Mouse (Mus musculus) stomach, postnatal 0 days (tissue): ENCODE results near the gene Cdc27. TPM values are rescaled to one million over a fixed set of nuclear protein-coding genes. Genes with fewer than 3 reads are reported as not detected.

Source experiments
- ATAC-seq: fragments of 200-750 bp; cut with Nextera tagmentation; 2 replicates; pipeline ENCODE4 v1.8.0; 2017; ENCODE audit not compliant: low FRiP score, low TSS enrichment
- DNase-seq: peaks from one replicate; pipeline ENCODE4 v3.0.0-alpha.2; 2016; ENCODE audit warnings: low spot score
- H3K27ac ChIP-seq: fragments of 300-500 bp; sonication (generic); replicated peaks from 2 replicates; pipeline ENCODE4 v1.5.1; 2014; ENCODE audit warnings: mild to moderate bottlenecking, control low read depth
- H3K27me3 ChIP-seq: fragments of 300-500 bp; sonication (generic); 2 replicates; pipeline ENCODE4 v1.6.1; 2014; ENCODE audit warnings: low read length; ENCODE audit not compliant: control insufficient read depth, insufficient read depth
- H3K36me3 ChIP-seq: fragments of 300-500 bp; sonication (generic); 2 replicates; pipeline ENCODE4 v1.6.1; 2014; ENCODE audit warnings: low read length, mixed read lengths; ENCODE audit not compliant: control insufficient read depth, insufficient read depth
- H3K4me1 ChIP-seq: fragments of 300-500 bp; sonication (generic); replicated peaks from 2 replicates; pipeline ENCODE4 v1.6.1; 2014; ENCODE audit warnings: antibody characterized with exemption; ENCODE audit not compliant: control insufficient read depth, insufficient read depth
- H3K4me2 ChIP-seq: fragments of 300-500 bp; sonication (generic); replicated peaks from 2 replicates; pipeline ENCODE4 v1.6.1; 2014; ENCODE audit warnings: low read depth, mild to moderate bottlenecking, control low read depth, moderate library complexity
- H3K4me3 ChIP-seq: fragments of 300-500 bp; sonication (generic); 2 replicates; pipeline ENCODE4 v1.5.1; 2014; ENCODE audit warnings: low read depth, low read length, control low read depth
- H3K9ac ChIP-seq: fragments of 300-500 bp; sonication (generic); 2 replicates; pipeline ENCODE4 v1.6.1; 2014; ENCODE audit warnings: mild to moderate bottlenecking, low read length, control low read depth, mixed read lengths
- H3K9me3 ChIP-seq: fragments of 300-500 bp; sonication (generic); 2 replicates; pipeline ENCODE4 v1.6.1; 2016; ENCODE audit warnings: low read length; ENCODE audit not compliant: control insufficient read depth
- CTCF ChIP-seq: IDR thresholded peaks from 2 replicates; pipeline ENCODE4 v1.5.1; 2016; ENCODE audit warnings: antibody characterized with exemption, low read depth, mild to moderate bottlenecking, moderate library complexity
- EP300 ChIP-seq: optimal IDR thresholded peaks from 2 replicates; pipeline ENCODE3; 2016; ENCODE audit warnings: antibody characterized with exemption
- WGBS: fragments of 180-500 bp; shearing (Covaris S2); extraction: QIAGEN DNeasy Blood & Tissue Kit; methylation state at CpG from one replicate; pipeline ENCODE4 v1.1.7; 2014; 5-methylcytosine and 5-hydroxymethylcytosine counted together
- polyA plus RNA-seq: library from polyadenylated mRNA; unstranded; fragments of >200 nt; fragmentation: Nextera tagmentation; extraction: Ambion mirVana; gene quantifications from 2 replicates; pipeline ENCODE4 v1.2.1, GENCODE M21; 2015

Gene Cdc27
- polyA plus RNA-seq, 1 experiment from 2014 or later, result 13.9 TPM

GRCm38 (mm10) chr11:104467698-104468097 lies 82.7 kb downstream of the Cdc27 start:
- H3K9ac ChIP-seq, result no peak overlapping the region
- H3K36me3 ChIP-seq, result no peaks in the 10 kb centered on the region
- no peak overlapping the region for H3K27ac ChIP-seq
- H3K4me2 ChIP-seq, result no peak overlapping the region
- no peaks in the 10 kb centered on the region for H3K4me1 ChIP-seq
- WGBS, result 74% methylated on average over 5 of the region's 5 CpGs
- no peaks in the 10 kb centered on the region for H3K9me3 ChIP-seq
- TF ChIP-seq EP300 (no peak), CTCF (no peak)
- no peak for DNase-seq
- no peak for ATAC-seq
- H3K27me3 ChIP-seq, result no peaks in the 10 kb centered on the region
- no peak overlapping the region for H3K4me3 ChIP-seq

- no peak overlapping the region for H3K4me3 ChIP-seq
- H3K36me3 ChIP-seq, result no peaks in the 10 kb centered on the region
- H3K4me2 ChIP-seq, result no peak overlapping the region
- no peaks in the 10 kb centered on the region for H3K9me3 ChIP-seq
- ATAC-seq, result no peak
- no peak overlapping the region for H3K9ac ChIP-seq
- no peak overlapping the region for H3K27ac ChIP-seq
- peak; percentile 27 for DNase-seq
- no peaks in the 10 kb centered on the region for H3K27me3 ChIP-seq
- TF ChIP-seq EP300, result no peak
- TF ChIP-seq CTCF, result peak; percentile 88
- no peaks in the 10 kb centered on the region for H3K4me1 ChIP-seq
Observed at GRCm38 (mm10) chr11:104461551-104461950, 88.9 kb downstream of the Cdc27 start.

- TF ChIP-seq CTCF (no peak), EP300 (no peak)
- no peaks in the 10 kb centered on the region for H3K36me3 ChIP-seq
- H3K4me1 ChIP-seq, result no peaks in the 10 kb centered on the region
- no peaks in the 10 kb centered on the region for H3K9me3 ChIP-seq
- H3K9ac ChIP-seq, result no peak overlapping the region
- no peak overlapping the region for H3K4me3 ChIP-seq
- DNase-seq (no peak), ATAC-seq (no peak)
- H3K27ac ChIP-seq, result no peak overlapping the region
- H3K4me2 ChIP-seq, result no peak overlapping the region
- no peaks in the 10 kb centered on the region for H3K27me3 ChIP-seq
- 97% methylated on average over 2 of the region's 2 CpGs for WGBS
Observed at GRCm38 (mm10) chr11:104459671-104460070, 90.7 kb downstream of the Cdc27 start.

GRCm38 (mm10) chr11:104458507-104458906 lies 91.9 kb downstream of the Cdc27 start:
- TF ChIP-seq EP300, result no peak
- TF ChIP-seq CTCF, result peak; percentile 33
- Histone ChIP-seq H3K9ac (no peak overlapping the region), H3K27ac (no peak overlapping the region), H3K36me3 (no peaks in the 10 kb centered on the region), H3K4me1 (no peaks in the 10 kb centered on the region), H3K4me3 (no peak overlapping the region), H3K9me3 (no peaks in the 10 kb centered on the region), H3K27me3 (no peaks in the 10 kb centered on the region), H3K4me2 (no peak overlapping the region)
- 68% methylated on average over 2 of the region's 2 CpGs for WGBS
- ATAC-seq, result no peak
- no peak for DNase-seq

Other genes with a start within 250 kb of the Cdc27 start
- 7.5 and 8.2 TPM in 2 replicates for gene Kansl1, start 81.8 kb downstream of the Cdc27 start, polyA plus RNA-seq
- 6.8 and 9.5 TPM in 2 replicates for gene Myl4, start within 50 bp of the Cdc27 start, polyA plus RNA-seq
- gene Itgb3, start 57.4 kb upstream of the Cdc27 start, polyA plus RNA-seq, result 4.7 and 5.1 TPM in 2 replicates
- 0.01 TPM in 2 replicates for gene Gm11639, start 135.1 kb upstream of the Cdc27 start, polyA plus RNA-seq